Mouse (Mus musculus): Measurements from ENCODE around the gene Ctnnbip1.

DNA sequence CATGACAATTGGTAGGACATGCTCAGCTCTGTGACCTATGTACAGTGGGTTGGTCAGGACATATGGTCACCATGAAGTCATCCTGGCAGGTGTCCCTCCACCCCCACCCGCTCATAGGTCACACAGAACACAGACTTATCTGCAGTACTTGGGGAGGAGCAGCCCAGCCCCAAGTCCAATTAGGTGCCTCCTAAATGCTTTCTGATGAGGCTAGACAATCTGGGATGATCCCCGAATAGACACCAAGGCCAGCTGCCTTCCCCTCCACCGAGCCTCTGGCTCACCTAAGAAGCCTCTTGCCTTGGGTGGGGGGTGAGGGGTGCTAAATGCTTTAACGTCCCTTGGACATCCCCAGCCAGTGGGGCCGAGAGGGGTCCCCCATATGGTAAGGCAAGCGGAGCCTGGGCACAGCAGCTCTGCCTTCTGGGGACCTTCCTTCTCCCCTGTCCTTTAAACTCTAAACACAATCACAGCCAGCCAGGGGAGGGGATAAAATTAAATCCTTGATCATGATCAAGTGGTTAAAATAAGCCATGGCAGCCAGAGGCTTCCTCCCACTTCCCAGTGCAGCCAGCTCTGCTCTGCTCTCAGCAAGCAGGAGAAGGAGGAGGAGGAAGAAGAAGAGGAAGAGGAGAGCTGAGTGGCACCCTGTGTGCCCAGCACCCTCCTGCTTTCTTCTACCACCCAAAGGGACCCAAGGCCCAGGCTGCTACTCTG is 51.9 kb downstream of the Ctnnbip1 start:
- no peak for TF ChIP-seq CTCF (IDR thresholded peaks at IDR 0.05; ENCODE audit: low read depth, low read length)
- no peak for TF ChIP-seq POLR2A (IDR thresholded peaks at IDR 0.05; ENCODE audit: extremely low read depth, insufficient read depth, low read length)

Measured in liver, adult 2 months (tissue).